Mouse (Mus musculus) cerebellum, adult 11 months (tissue): ENCODE results near the gene Scn1b.

Source experiments
- DNase-seq: peaks from one replicate; pipeline ENCODE4 v3.0.0; 2022

Gene Scn1b

GRCm38 (mm10) chr7:31149271-31149670, 22.5 kb upstream of the Scn1b start:
- DNase-seq: no peak

- DNase-seq: no peak
Observed at GRCm38 (mm10) chr7:31148756-31149155, 22.0 kb upstream of the Scn1b start.

GRCm38 (mm10) chr7:31148086-31148485, 21.3 kb upstream of the Scn1b start:
- DNase-seq: no peak

GRCm38 (mm10) chr7:31145596-31146160, 18.9 kb upstream of the Scn1b start:
- DNase-seq: no peak

DNA sequence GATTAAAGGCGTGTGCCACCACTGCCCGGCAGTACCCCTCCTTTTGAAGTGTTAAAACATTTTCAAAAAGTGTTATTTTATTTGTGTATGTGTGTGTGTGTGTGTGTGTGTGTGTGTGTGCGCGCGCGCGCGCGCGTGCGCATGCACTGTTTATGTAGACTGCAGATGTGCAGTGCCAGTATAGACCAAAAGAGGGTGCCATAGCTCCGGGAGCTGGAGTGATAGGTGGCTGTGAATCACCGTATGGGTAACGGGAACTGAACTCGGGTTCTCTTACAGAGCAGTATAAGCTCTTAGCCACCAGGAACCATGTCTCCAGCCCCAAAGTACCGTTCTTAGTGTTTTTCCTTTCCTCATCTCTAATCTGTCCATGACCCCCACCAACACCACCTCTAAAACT, 18.1 kb upstream of the Scn1b start:
- DNase-seq: peak; percentile 2

DNA sequence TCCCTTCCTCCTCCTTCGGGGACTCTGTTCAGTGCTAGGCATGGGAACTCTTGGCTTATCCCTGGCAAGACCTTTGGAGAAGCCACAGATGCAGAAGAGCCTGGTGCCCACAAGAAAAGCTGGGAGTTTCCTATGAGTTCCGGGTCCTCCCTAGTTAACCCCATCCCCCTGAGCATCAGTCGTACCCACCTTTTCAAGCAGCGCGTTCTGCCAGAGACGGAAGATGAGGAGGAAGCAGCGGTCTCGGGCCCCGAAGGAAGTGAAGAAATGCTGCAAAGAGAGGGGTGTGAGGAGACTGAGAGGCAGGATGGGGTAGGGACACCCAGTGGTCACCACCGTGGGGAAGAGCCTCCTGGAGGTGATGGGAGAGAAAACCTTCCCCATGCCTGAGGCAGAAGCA, 14.1 kb upstream of the Scn1b start:
- DNase-seq: peak; percentile 5

- peak; percentile 6 for DNase-seq
Observed at GRCm38 (mm10) chr7:31140302-31140701, 13.5 kb upstream of the Scn1b start.

DNA sequence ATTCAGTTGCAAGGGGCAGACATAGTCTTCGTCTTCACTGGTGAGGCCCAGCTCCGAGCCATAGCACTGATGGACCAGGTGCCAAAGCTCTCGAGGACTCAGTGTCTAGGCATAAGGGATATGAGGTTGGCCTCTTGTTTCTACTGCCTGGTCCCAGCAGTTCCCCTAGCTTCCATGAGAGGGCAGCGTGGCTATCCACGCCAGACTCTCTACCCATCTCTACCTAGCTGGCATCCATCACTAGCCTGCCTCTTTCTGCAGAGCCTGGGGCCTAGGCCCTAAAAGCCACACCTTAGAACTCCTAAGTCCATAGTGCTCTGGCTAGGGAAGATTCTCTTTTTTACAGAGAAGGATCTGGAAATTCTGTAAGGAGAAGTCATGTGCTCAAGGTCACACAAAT, 13.0 kb upstream of the Scn1b start:
- DNase-seq: peak; percentile 64

- DNase-seq: no peak
Observed at GRCm38 (mm10) chr7:31135717-31136116, 8.9 kb upstream of the Scn1b start.

GRCm38 (mm10) chr7:31131866-31132265, 5.1 kb upstream of the Scn1b start:
- no peak for DNase-seq

GRCm38 (mm10) chr7:31130841-31131240, 4.0 kb upstream of the Scn1b start:
- peak; percentile 57 for DNase-seq

- no peak for DNase-seq
Observed at GRCm38 (mm10) chr7:31130197-31130596, 3.4 kb upstream of the Scn1b start.

DNA sequence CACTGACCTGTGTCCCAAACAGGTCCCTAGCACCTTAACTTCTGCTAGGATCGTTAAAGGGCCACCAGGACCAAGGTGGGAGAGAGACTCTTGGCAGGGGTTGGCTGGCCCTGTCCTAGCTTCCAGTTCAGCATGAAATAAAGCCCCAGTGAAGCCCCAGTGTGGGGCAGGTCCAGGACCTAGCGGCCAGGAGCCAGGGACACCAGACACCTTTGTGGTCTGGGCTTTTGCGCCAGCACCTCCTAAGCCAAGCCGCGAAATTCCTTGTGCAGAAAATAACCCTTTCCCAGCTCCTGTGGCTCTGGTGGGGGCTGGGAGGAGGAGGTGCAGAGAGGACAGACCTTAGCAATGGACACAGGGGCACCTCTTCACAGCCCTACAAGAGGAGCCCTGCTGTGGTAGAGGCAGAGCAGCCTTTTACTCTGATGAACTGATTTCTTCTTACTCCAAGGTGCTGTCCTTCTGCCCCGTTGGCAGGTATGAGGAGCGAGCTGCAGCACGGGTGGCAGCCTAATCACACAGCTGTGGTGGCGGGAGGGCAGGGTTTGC, 1.4 kb upstream of the Scn1b start:
- peak; percentile 45 for DNase-seq

DNA sequence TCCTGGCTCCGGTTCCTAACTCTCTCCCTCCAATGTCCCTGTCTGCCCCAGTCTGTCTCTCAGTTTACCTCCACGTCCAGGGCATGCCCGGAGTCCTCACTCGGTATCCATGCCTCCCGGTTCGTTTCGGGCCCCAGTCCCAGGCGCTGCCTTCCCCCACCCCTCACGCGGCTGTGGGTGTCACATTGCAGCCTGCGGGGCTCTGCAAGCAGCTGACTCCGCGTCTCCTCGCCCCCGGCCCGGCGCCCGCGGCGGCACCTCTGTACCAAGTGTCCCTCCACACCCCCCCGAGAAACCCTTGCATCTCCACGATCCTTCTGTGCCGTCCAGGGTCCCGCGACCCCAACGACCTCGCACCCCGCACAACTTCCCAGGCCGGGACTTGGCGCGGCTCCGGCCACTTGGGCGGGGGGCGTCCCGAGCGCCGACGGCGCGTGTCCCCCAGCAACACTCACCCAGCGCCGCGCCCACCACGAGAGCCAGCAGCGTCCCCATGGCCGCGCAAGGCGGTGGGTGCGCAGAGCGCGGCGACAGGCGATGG, 522 bp downstream of the Scn1b start:
- DNase-seq: peak; percentile 70

GRCm38 (mm10) chr7:31125116-31125515, 1.7 kb downstream of the Scn1b start:
- peak; percentile 81 for DNase-seq

DNA sequence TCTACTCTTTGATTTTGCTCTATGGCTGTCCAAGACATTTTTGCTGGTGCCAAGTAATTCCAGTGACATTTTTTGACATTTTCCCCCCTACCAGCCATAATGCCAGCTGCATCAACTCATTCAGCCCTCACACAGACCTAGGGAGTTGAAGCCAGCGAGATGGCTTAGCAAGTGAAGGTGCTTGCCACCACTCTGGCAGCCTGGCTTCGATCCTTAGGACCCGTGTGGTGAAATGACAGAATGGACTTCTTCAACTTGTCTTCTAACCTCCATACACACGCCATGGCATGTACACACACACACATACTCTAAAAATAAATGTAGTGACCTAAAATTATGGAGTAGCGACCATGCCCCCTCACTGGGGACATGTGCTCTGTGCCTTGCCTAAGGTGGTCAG, 2.4 kb downstream of the Scn1b start:
- DNase-seq: no peak

GRCm38 (mm10) chr7:31123697-31124096, 3.1 kb downstream of the Scn1b start:
- DNase-seq: no peak

DNA sequence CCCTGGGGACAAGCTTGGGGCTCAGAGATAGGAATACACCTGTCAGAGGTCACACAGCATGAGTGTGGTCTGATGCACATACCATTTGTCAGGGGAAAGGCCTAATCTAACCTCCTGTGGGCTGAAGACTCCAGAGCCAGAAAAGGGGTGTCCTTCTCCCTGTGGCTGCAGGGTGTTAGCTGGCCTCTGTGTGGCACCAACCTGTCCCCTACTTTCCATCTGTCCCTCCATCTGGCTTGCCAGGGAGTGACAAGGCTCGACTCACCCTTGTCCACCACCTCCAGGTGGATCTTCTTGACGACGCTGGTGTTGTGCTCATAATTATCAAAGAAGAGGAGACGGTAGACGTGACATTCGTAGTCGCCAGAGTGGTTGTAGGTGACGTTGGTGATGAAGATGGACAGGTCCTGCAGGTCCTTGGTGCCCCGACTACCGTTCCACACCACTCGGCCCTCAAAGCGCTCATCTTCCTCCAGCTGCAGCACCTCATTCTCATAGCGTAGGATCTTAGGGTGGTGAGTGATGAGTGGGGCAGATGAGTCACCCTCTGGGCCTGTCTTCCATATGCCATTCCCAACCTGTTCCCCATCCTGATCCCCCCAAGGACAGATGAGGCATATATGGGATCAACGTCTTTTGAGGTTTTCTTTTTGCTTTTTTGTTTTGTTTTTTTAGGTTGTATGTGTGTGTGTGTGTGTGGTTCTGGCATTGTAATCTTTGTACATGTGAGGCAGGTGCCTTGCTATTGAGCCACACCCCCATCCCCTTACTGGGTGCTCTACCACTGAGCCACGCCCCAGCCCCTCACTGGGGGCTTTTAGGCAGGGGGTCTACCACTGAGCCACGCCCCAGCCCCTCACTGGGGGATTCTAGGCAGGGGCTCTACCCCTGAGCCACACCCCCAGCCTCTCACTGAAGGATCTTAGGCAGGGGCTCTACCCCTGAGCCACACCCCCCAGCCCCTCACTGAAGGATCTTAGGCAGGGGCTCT, 3.9 kb downstream of the Scn1b start:
- DNase-seq: peak; percentile 84

- DNase-seq: no peak
Observed at GRCm38 (mm10) chr7:31119556-31119955, 7.2 kb downstream of the Scn1b start.

DNA sequence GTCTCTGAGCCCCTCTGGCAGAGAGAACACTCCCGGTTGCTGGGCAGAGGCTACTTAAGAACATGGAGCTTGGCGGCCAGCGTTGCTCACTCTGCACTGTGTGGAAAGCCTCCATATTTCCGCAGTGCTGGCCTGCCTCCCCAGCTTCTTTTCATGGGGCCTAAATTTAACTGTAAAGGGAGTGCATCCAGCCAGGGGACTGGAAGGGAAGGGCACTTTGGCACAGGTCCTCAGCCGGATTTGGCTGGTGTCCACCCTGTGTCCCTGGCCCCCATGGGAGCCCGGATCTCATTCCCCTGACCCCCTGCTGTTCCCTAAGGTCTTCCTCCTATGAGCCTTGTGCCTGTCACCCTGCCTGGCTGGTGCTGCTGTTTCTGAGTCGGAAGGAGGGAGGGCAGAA, 8.3 kb downstream of the Scn1b start:
- DNase-seq: peak; percentile 73

DNA sequence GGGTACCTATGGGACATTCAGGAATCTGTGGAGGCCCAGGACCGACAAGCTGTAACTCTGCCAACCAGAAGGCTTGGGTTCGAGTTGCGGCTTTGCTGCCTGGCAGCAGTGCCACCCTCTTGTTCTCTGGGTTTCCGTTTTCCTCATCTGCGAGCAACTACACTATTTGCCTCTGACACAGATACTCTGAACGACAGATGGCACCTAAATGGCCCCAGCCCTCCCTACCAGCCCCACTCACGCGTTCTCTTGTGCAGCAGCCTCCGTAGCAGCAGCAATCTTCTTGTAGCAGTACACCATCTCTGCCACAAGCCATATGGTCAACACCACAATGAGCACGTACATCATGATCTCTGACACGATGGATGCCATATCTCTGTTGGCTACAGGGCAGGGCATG, 9.3 kb downstream of the Scn1b start:
- peak; percentile 57 for DNase-seq

DNA sequence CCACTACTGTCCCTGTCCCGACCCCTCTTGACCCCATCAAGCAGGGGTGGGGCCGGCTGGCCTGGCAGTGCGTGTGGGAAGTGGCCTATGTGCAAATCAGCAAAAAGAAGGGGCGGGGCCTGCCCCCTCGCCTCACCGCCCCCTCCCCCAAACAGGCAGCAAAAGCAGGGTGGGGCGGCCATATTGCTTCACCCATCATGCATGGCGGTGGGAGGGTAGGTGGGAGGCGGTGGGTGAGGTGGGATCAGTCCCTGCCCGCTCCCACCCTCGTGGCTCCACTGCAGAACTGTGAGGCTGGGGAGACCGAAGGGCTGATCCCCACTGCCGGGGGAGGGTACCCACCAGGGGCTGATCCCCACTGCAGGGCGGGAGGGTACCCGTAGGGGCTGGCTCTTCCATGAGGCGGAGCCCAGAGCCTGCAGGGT, 10.1 kb downstream of the Scn1b start:
- peak; percentile 53 for DNase-seq

DNA sequence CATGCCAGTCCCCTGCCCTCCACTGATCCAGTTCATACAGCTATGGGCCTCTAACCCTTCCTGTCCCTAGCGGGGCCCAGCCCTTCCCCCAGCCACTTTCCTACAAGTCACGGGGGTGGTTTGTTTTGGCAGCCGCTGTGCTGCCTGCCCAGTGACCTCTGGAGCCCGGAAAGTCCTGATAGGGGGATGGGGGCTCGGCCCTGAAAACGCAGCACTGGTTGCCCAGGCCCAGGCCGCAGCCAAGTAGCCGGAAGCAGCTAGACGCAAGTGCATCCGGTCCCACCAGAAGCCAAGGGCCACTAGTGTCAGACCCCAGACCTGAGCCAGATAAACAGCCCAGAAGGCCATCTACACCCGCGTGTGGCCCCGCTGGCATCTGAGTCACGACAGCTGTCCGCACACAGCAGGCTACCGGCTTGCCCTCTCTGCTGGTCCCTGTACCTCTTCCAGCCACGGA, 11.2 kb downstream of the Scn1b start:
- DNase-seq: peak; percentile 74

DNA sequence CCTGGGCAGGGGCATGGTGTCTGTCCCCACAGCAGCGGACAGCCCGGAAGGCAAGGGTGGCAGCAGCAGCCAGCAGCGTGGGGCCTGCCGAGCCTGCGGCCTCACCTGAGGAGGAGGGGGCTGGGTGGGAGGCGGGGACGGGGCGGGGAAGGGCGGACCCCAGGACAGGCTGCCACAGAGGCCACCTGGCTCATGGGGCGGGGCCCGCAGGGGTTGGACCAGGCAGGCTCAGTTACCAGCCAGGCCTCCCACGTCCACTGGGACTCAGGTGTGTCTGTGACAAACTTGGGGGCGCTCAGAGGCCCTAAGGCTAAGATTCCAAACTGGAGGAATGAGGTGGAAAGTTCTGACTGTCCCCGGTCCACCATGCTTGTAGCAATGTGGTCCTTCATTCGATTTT, 11.6 kb downstream of the Scn1b start, which contains the start of gene Hpn:
TSS of gene Hpn (minus strand) at position 109 of the 400 bp plus-strand sequence.
- DNase-seq: no peak
